Mouse (Mus musculus) MEL (cell line): ENCODE results near the gene Fen1.

ENCODE experiments used
- CTCF ChIP-seq, 3 experiments: IDR thresholded peaks in 2 of 3; conservative IDR thresholded peaks in 1 of 3; 2 replicates each; pipeline ENCODE4 v1.5.1; 2011 to 2012; ENCODE audit warnings: low read length in 3 of 3, low read depth in 2 of 3, mild to moderate bottlenecking in 2 of 3, improper control_type of control experiment in 1 of 3, inconsistent platforms in 1 of 3, mixed read lengths in 1 of 3, moderate library complexity in 1 of 3; ENCODE audit not compliant: control insufficient read depth in 1 of 3, insufficient read depth in 1 of 3, poor library complexity in 1 of 3, severe bottlenecking in 1 of 3
- E2F4 ChIP-seq: IDR thresholded peaks from 2 replicates; pipeline ENCODE4 v1.6.1; 2011; ENCODE audit warnings: low read depth, low read length, improper control_type of control experiment, borderline replicate concordance
- EP300 ChIP-seq, 2 experiments: IDR thresholded peaks; 2 replicates each; pipeline ENCODE4 v1.6.1; 2011; ENCODE audit warnings: improper control_type of control experiment in 2 of 2, low read length in 2 of 2, low read depth in 1 of 2, mild to moderate bottlenecking in 1 of 2
- JUND ChIP-seq: IDR thresholded peaks from 2 replicates; pipeline ENCODE4 v1.6.1; 2011; ENCODE audit warnings: low read depth, mild to moderate bottlenecking, improper control_type of control experiment, low read length
- POLR2A ChIP-seq, 2 experiments: IDR thresholded peaks; 2 replicates each; pipeline ENCODE4 v1.6.1; 2011 to 2012; ENCODE audit warnings: low read length in 2 of 2, mild to moderate bottlenecking in 2 of 2, control low read depth in 1 of 2, improper control_type of control experiment in 1 of 2, low read depth in 1 of 2, moderate library complexity in 1 of 2; ENCODE audit not compliant: control insufficient read depth in 1 of 2, insufficient read depth in 1 of 2, poor library complexity in 1 of 2
- RCOR1 ChIP-seq: IDR thresholded peaks from 2 replicates; pipeline ENCODE4 v1.6.1; 2012; ENCODE audit warnings: low read depth, mild to moderate bottlenecking, inconsistent platforms, low read length, improper control_type of control experiment
- TBP ChIP-seq: IDR thresholded peaks from 2 replicates; pipeline ENCODE4 v1.8.0; 2011; ENCODE audit warnings: low read depth, low read length, improper control_type of control experiment

DNA sequence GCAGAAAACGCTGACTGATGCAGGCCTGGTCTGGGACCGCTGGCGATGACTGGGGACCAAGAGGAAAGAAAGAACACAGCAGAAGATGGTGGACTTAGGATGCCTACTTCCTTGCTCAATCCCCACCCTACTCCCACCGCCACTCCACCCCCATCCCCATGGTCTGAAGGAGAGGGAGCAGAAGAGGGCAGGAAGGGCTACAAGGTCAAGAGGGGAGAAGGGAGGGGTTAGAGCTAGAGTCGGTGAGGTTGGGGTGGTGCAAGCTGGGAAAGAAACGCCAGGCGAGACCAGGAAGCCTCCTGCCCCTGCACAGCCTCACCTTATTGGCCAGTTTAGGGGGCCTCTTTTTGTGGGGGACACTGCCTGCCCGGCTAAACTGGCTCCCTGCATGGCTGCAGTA lies 12.1 kb upstream of the Fen1 start:
- TF ChIP-seq TBP (no peak), RCOR1 (no peak), CTCF (IDR thresholded peaks at IDR 0.05 in 2 of 3, conservative IDR thresholded peaks at IDR 0.05 in 1 of 3; ENCODE audit: control insufficient read depth in 1 of 3, insufficient read depth in 1 of 3, low read depth in 2 of 3, low read length in 3 of 3, poor library complexity in 1 of 3, severe bottlenecking in 1 of 3) (no peak), E2F4 (no peak), JUND (no peak), EP300 (IDR thresholded peaks at IDR 0.05; ENCODE audit: low read depth in 1 of 2, low read length in 2 of 2) (no peak), POLR2A (IDR thresholded peaks at IDR 0.05; ENCODE audit: control insufficient read depth in 1 of 2, insufficient read depth in 1 of 2, low read depth in 1 of 2, low read length in 2 of 2, poor library complexity in 1 of 2) (no peak)
